Mouse (Mus musculus) C2C12 (cell line): ENCODE measurements around the gene Ltn1. TPM values are rescaled to one million over a fixed set of nuclear protein-coding genes. Genes with fewer than 3 reads are reported as not detected.

Experiments
- H3K27me3 ChIP-seq: one replicate; pipeline ENCODE4 v1.6.1; 2011; ENCODE audit not compliant: control insufficient read depth, insufficient read depth, insufficient read length
- H3K36me3 ChIP-seq: one replicate; pipeline ENCODE4 v1.6.1; 2011; ENCODE audit not compliant: control insufficient read depth, insufficient read depth
- H3K4me3 ChIP-seq: one replicate; pipeline ENCODE4 v1.5.1; 2011; ENCODE audit warnings: mild to moderate bottlenecking, control low read depth; ENCODE audit not compliant: poor library complexity, insufficient read depth, severe bottlenecking
- H3K79me2 ChIP-seq: one replicate; pipeline ENCODE4 v1.6.1; 2011; ENCODE audit not compliant: control insufficient read depth, insufficient read depth
- H3K79me3 ChIP-seq: one replicate; pipeline ENCODE4 v1.6.1; 2011; ENCODE audit warnings: low read depth, control low read depth
- H3ac ChIP-seq: one replicate; pipeline ENCODE3; 2011; ENCODE audit warnings: low read depth; ENCODE audit not compliant: control insufficient read depth, insufficient read length
- CEBPB ChIP-seq: IDR thresholded peaks from one replicate; pipeline ENCODE4 v1.6.1; 2011; ENCODE audit warnings: low read depth, mild to moderate bottlenecking, control low read depth, moderate library complexity
- CTCF ChIP-seq: IDR thresholded peaks from one replicate; pipeline ENCODE4 v1.5.1; 2011; ENCODE audit not compliant: control insufficient read depth, insufficient read depth, insufficient read length
- FOSL1 ChIP-seq: IDR thresholded peaks from one replicate; pipeline ENCODE4 v1.8.0; 2011; ENCODE audit warnings: mild to moderate bottlenecking, low read length; ENCODE audit not compliant: poor library complexity, insufficient read depth, severe bottlenecking
- MAX ChIP-seq: IDR thresholded peaks from one replicate; pipeline ENCODE4 v1.6.1; 2011; ENCODE audit warnings: mild to moderate bottlenecking, control low read depth
- MYOD1 ChIP-seq: IDR thresholded peaks from one replicate; pipeline ENCODE4 v1.6.1; 2011; ENCODE audit warnings: low read depth; ENCODE audit not compliant: control insufficient read depth, insufficient read length
- MYOG ChIP-seq: IDR thresholded peaks from one replicate; pipeline ENCODE4 v1.6.1; 2011; ENCODE audit not compliant: control insufficient read depth, insufficient read length; ENCODE audit errors: extremely low read depth
- USF1 ChIP-seq: IDR thresholded peaks from one replicate; pipeline ENCODE4 v1.6.1; 2011; ENCODE audit warnings: low read depth, mild to moderate bottlenecking, control low read depth, moderate library complexity
- polyA plus RNA-seq: library from polyadenylated mRNA; unstranded; fragments of >200 nt; fragmentation: generic; extraction: Trizol; gene quantifications from one replicate; pipeline ENCODE4 v1.2.1, GENCODE M21; 2012; ENCODE audit warnings: missing spikeins

Ltn1 gene
- polyA plus RNA-seq, 1 experiment, result 6.8 TPM

DNA sequence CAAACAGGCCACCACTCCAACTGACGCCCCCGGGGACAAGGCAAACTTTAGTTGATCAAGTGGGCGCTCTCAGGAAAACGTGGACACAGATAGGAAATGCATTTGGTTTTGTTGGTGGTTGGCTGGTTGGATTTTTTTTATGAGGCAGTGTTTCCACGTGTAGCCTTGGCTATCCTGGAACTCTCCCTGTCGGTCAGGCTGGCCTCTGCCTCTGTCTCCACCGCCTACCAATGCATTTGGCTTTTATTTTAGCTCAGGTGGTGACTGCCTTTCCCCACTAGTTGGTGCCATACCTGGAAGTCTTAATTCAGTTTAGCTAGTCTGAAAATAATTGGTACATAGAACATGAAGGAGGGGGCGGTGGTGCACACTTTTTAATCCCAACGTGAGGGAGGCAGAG, 8.7 kb upstream of the Ltn1 start:
- Histone ChIP-seq H3K79me3 (no peaks in the 10 kb centered on the region), H3K27me3 (peaks cover 11% of the 10 kb centered on the region), H3K4me3 (peak overlapping the region; percentile 52), H3K36me3 (no peaks in the 10 kb centered on the region), H3K79me2 (no peaks in the 10 kb centered on the region), H3ac (no peak overlapping the region)
- TF ChIP-seq FOSL1 (no peak), CEBPB (no peak), MYOD1 (no peak), MAX (no peak)

GRCm38 (mm10) chr16:87440184-87440686, 7.8 kb upstream of the Ltn1 start, which contains the start of gene Rwdd2b:
Gene Rwdd2b, minus strand, starts transcription at chr16:87440573.
- Histone ChIP-seq H3K27me3 (peaks cover 11% of the 10 kb centered on the region), H3K79me3 (no peaks in the 10 kb centered on the region), H3ac (peak within 1 kb of the TSS; percentile 99), H3K79me2 (no peaks in the 10 kb centered on the region), H3K36me3 (no peaks in the 10 kb centered on the region), H3K4me3 (peak within 1 kb of the TSS; percentile 52)
- TF ChIP-seq CTCF (no peak), USF1 (no peak), MYOG (no peak), MYOD1 (no peak), CEBPB (no peak), MAX (no peak), FOSL1 (no peak)

DNA sequence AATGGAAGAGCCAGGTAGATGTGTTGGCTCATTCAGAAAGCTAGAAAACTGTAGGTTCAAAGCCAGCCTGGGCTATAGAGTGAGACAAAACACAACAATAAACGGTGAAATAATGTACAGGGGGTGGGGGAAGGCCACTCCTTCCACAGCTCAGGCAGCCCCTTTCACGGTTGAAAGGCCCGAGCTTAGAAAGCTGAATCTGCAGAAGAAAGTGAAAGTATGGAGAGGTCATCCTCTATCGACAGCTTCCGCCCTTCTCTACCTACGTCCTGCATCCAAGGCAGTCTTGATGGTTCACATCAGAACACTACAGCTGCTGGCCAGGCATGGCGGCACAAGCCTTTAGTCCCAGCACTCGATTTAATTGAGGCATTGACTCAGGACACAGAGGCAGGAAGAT, 6.3 kb upstream of the Ltn1 start:
- no peaks in the 10 kb centered on the region for H3K79me2 ChIP-seq
- H3K27me3 ChIP-seq, result peaks cover 5% of the 10 kb centered on the region
- no peak overlapping the region for H3K4me3 ChIP-seq
- no peaks in the 10 kb centered on the region for H3K36me3 ChIP-seq
- no peak for TF ChIP-seq MYOD1
- no peaks in the 10 kb centered on the region for H3K79me3 ChIP-seq
- H3ac ChIP-seq, result peak overlapping the region; percentile 28

GRCm38 (mm10) chr16:87437096-87437495, 4.7 kb upstream of the Ltn1 start:
- Histone ChIP-seq H3K36me3 (no peaks in the 10 kb centered on the region), H3K27me3 (no peaks in the 10 kb centered on the region), H3ac (no peak overlapping the region), H3K79me2 (peaks cover 3% of the 10 kb centered on the region), H3K79me3 (peaks cover 2% of the 10 kb centered on the region), H3K4me3 (no peak overlapping the region)
- TF ChIP-seq USF1, result no peak

DNA sequence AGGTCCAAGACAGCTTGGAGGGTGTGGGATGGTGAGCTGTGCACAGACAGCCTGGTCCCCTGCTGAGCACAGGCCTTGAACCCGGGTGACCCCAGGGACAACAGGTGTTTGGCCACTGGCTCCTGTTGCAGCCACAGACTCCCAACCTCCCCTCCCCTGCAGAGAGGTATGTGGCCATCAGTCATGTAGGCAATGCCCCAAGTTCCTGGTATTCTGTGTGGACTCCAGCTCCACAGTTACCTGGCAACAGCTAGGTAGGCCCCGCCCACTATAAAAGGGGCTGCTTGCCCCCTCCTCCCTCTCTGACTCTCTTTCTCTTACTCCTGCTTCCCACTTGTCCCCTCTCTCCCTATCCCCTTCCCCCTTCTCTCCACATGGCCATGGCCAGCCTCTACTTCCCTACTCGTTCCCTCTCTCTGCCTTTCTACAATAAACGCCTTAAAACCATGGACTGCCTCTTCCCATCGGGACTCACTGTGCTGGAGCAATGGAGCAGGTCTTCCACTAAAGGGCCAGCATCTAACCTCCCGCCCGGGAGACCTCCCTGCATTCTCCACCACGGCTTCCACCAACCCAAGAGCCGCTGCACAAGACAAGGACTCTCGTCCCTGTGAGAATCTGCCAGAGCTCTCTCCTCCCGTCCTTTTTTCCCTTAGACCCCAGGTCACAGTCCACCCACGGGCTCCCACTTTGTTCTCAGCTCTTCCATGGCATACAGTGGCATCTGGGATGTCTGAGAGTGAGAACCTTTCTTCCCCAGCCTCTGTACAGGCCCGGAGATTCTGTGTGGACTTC, 3.2 kb upstream of the Ltn1 start:
- H3K79me2 ChIP-seq, result peaks cover 18% of the 10 kb centered on the region
- no peak overlapping the region for H3K4me3 ChIP-seq
- no peak overlapping the region for H3ac ChIP-seq
- peaks cover 16% of the 10 kb centered on the region for H3K79me3 ChIP-seq
- no peaks in the 10 kb centered on the region for H3K36me3 ChIP-seq
- no peaks in the 10 kb centered on the region for H3K27me3 ChIP-seq
- TF ChIP-seq CTCF (no peak), MAX (no peak), CEBPB (no peak), MYOD1 (no peak), MYOG (no peak), USF1 (no peak), FOSL1 (no peak)

DNA sequence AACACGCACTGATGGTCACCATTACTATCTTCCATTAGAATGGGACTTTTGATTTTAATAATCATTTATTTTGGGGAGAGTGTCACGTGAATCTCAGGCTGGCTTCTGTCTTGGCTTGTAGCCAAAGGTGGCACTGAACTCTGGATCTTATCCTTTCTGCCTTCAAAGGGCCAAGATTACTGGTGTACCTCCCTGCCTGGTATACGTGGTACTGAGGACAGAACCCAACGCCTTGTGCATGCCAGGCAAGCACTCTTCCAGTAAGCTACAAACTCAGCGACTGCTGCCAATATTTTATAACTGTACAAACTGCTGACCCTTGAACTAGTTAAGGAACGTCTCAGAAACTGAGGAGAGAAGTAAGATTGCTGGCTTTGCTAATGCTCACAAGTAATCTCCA, 2.5 kb upstream of the Ltn1 start:
- TF ChIP-seq MAX, result no peak
- no peak for TF ChIP-seq CEBPB
- no peak for TF ChIP-seq FOSL1
- no peak for TF ChIP-seq MYOG
- TF ChIP-seq USF1, result no peak
- no peak for TF ChIP-seq MYOD1
- TF ChIP-seq CTCF, result no peak
- no peaks in the 10 kb centered on the region for H3K27me3 ChIP-seq
- H3ac ChIP-seq, result no peak overlapping the region
- H3K79me3 ChIP-seq, result peaks cover 23% of the 10 kb centered on the region
- H3K4me3 ChIP-seq, result no peak overlapping the region
- H3K79me2 ChIP-seq, result peaks cover 24% of the 10 kb centered on the region
- H3K36me3 ChIP-seq, result no peaks in the 10 kb centered on the region
